Mouse (Mus musculus) layer of hippocampus, postnatal 36 days (tissue): ENCODE measurements around the gene Pgm2l1. TPM values are rescaled to one million over a fixed set of nuclear protein-coding genes. Genes with fewer than 3 reads are reported as not detected.

Source experiments
- DNase-seq, 2 experiments: peaks; one replicate each; pipeline ENCODE4 v3.0.0; 2022
- total RNA-seq, 2 experiments: library from RNA; stranded (reverse); gene quantifications; 2 replicates each; pipeline ENCODE4 v1.2.3; 2021

The Pgm2l1 gene
- total RNA-seq = 100 to 1,000 TPM; 282 to 309 TPM

GRCm38 (mm10) chr7:100227158-100227875 lies at the start of gene Pgm2l1:
Pgm2l1 (plus strand) TSS chr7:100227394.
- peak; percentile 96 to 97 for DNase-seq

GRCm38 (mm10) chr7:100178016-100178890 lies 48.9 kb upstream of the Pgm2l1 start:
- peak; percentile 19 to 21 for DNase-seq

- DNase-seq = no peak
Observed at GRCm38 (mm10) chr7:100178891-100179233, 48.3 kb upstream of the Pgm2l1 start.

- DNase-seq = no peak
Observed at GRCm38 (mm10) chr7:100179394-100179793, 47.8 kb upstream of the Pgm2l1 start.

- no peak for DNase-seq
Observed at GRCm38 (mm10) chr7:100179836-100180407, 47.3 kb upstream of the Pgm2l1 start.

- DNase-seq = no peak
Observed at GRCm38 (mm10) chr7:100181176-100181575, 46.0 kb upstream of the Pgm2l1 start.

GRCm38 (mm10) chr7:100181614-100182013 lies 45.6 kb upstream of the Pgm2l1 start:
- no peak for DNase-seq

- DNase-seq = no peak
Observed at GRCm38 (mm10) chr7:100182388-100182787, 44.8 kb upstream of the Pgm2l1 start.

- DNase-seq = peak in 1 of 2 experiments; percentile 18
Observed at GRCm38 (mm10) chr7:100187601-100188000, 39.6 kb upstream of the Pgm2l1 start.

- no peak for DNase-seq
Observed at GRCm38 (mm10) chr7:100190167-100190566, 37.0 kb upstream of the Pgm2l1 start.

GRCm38 (mm10) chr7:100190778-100191177 lies 36.4 kb upstream of the Pgm2l1 start:
- peak; percentile 34 to 37 for DNase-seq

GRCm38 (mm10) chr7:100201191-100201590 lies 26.0 kb upstream of the Pgm2l1 start:
- no peak for DNase-seq

- DNase-seq = no peak
Observed at GRCm38 (mm10) chr7:100203616-100204015, 23.6 kb upstream of the Pgm2l1 start.

GRCm38 (mm10) chr7:100204871-100205270 lies 22.3 kb upstream of the Pgm2l1 start:
- no peak for DNase-seq

GRCm38 (mm10) chr7:100206144-100206543 lies 21.1 kb upstream of the Pgm2l1 start:
- no peak for DNase-seq

GRCm38 (mm10) chr7:100207886-100208285 lies 19.3 kb upstream of the Pgm2l1 start:
- no peak for DNase-seq

- no peak for DNase-seq
Observed at GRCm38 (mm10) chr7:100214310-100214709, 12.9 kb upstream of the Pgm2l1 start.

GRCm38 (mm10) chr7:100215116-100215732 lies 12.0 kb upstream of the Pgm2l1 start:
- DNase-seq = no peak

- DNase-seq = no peak
Observed at GRCm38 (mm10) chr7:100215976-100216375, 11.2 kb upstream of the Pgm2l1 start.

GRCm38 (mm10) chr7:100216601-100217565 lies 10.3 kb upstream of the Pgm2l1 start:
- DNase-seq = no peak

- peak in 1 of 2 experiments; percentile 27 for DNase-seq
Observed at GRCm38 (mm10) chr7:100227896-100228525, 817 bp downstream of the Pgm2l1 start.
